Mouse (Mus musculus) kidney, embryonic 16.5 days (tissue): ENCODE results near the gene Usp15. TPM values are rescaled to one million over a fixed set of nuclear protein-coding genes. Genes with fewer than 3 reads are reported as not detected.

Experiments used
- ATAC-seq: fragments of 200-750 bp; cut with Nextera tagmentation; 2 replicates; pipeline ENCODE4 v1.8.0; 2017; ENCODE audit warnings: moderate TSS enrichment; ENCODE audit not compliant: low FRiP score, low TSS enrichment
- H3K27ac ChIP-seq: fragments of 300-500 bp; sonication (generic); 2 replicates; pipeline ENCODE4 v1.5.1; 2014; ENCODE audit warnings: low read length
- H3K27me3 ChIP-seq: fragments of 300-500 bp; sonication (generic); 2 replicates; pipeline ENCODE4 v1.6.1; 2014; ENCODE audit warnings: low read length, control low read depth, mixed read lengths; ENCODE audit not compliant: insufficient read depth
- H3K36me3 ChIP-seq: fragments of 300-500 bp; sonication (generic); 2 replicates; pipeline ENCODE4 v1.6.1; 2014; ENCODE audit warnings: low read length, control low read depth, mixed read lengths; ENCODE audit not compliant: insufficient read depth
- H3K4me1 ChIP-seq: fragments of 300-500 bp; sonication (generic); 2 replicates; pipeline ENCODE4 v1.6.1; 2014; ENCODE audit warnings: low read length, control low read depth, mixed read lengths; ENCODE audit not compliant: insufficient read depth
- H3K4me2 ChIP-seq: fragments of 300-500 bp; sonication (generic); replicated peaks from 2 replicates; pipeline ENCODE4 v1.6.1; 2014; ENCODE audit warnings: low read depth, low read length
- H3K4me3 ChIP-seq: fragments of 300-500 bp; sonication (generic); 2 replicates; pipeline ENCODE4 v1.5.1; 2014; ENCODE audit warnings: mild to moderate bottlenecking, low read length
- H3K9ac ChIP-seq: fragments of 300-500 bp; sonication (generic); replicated peaks from 2 replicates; pipeline ENCODE4 v1.6.1; 2014; ENCODE audit warnings: low read length
- H3K9me3 ChIP-seq: fragments of 300-500 bp; sonication (generic); 2 replicates; pipeline ENCODE4 v1.6.1; 2016; ENCODE audit warnings: low read length, control low read depth
- WGBS: fragments of 180-500 bp; shearing (Covaris S2); extraction: QIAGEN DNeasy Blood & Tissue Kit; methylation state at CpG from one replicate; pipeline ENCODE4 v1.1.7; 2014; 5-methylcytosine and 5-hydroxymethylcytosine counted together
- polyA plus RNA-seq: library from polyadenylated mRNA; unstranded; fragments of >200 nt; fragmentation: Nextera tagmentation; extraction: Ambion mirVana; gene quantifications from 2 replicates; pipeline ENCODE4 v1.2.1, GENCODE M21; 2015

Usp15 gene
- polyA plus RNA-seq, 1 experiment from 2014 or later = 72.4 TPM

DNA sequence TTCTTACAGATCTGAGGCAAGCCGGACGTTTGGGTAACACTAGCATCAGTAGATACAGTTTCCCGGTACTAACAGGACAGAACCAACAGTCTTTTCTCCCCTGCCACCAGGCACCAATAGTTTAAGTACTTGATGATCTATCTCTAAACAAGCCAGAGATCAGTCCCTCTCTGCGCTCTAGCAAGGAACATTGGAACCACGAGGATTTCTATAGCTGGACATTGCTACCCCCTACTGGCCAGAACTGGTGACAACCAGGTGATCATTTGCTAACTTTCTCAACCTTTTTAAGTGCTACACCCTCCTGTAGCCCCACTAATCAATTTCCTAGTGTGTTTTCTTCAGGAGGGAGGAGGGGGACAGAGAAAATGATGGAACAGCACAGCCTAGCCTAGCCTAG is 105.1 kb downstream of the Usp15 start:
- no peak for ATAC-seq
- 34% methylated on average over 5 of the region's 5 CpGs for WGBS
- no peaks in the 10 kb centered on the region for H3K36me3 ChIP-seq

DNA sequence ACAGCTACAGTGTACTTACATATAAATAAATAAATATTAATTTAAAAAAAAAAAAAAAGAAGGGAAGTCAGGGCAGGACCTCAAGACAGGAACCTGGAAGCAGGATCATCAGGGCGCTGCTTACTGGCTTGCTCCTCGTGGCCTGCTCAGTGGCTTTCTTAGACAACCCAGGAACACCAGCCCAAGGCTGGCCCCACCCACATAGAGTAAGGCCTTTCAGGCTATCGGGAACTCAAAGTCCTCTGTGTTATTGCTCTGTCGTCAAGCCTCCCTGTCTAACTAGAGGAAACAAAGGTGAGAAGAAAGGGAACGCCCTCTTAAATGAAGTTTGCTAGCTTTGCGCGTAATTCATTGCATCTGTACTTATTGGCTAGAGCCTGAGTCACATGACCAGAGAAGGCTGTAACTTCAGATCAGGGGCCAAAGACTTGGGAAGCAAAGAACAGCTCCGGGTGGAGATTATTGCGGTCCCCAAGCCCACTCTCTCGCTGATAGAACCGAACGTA is 107.3 kb downstream of the Usp15 start:
- no peak overlapping the region for H3K4me2 ChIP-seq
- H3K4me3 ChIP-seq = no peak overlapping the region
- no peaks in the 10 kb centered on the region for H3K9me3 ChIP-seq
- H3K9ac ChIP-seq = no peak overlapping the region
- H3K27ac ChIP-seq = no peak overlapping the region
- no peaks in the 10 kb centered on the region for H3K36me3 ChIP-seq
- ATAC-seq = no peak
- WGBS = 72% methylated on average over 12 of the region's 12 CpGs
- H3K27me3 ChIP-seq = no peaks in the 10 kb centered on the region
- H3K4me1 ChIP-seq = no peaks in the 10 kb centered on the region

More for the DNA sequence above, 105.1 kb downstream of the Usp15 start:
- H3K9me3 ChIP-seq = no peaks in the 10 kb centered on the region
- H3K27ac ChIP-seq = no peak overlapping the region
- H3K9ac ChIP-seq = no peak overlapping the region
- H3K4me1 ChIP-seq = no peaks in the 10 kb centered on the region
- no peak overlapping the region for H3K4me3 ChIP-seq
- no peak overlapping the region for H3K4me2 ChIP-seq
- no peaks in the 10 kb centered on the region for H3K27me3 ChIP-seq

DNA sequence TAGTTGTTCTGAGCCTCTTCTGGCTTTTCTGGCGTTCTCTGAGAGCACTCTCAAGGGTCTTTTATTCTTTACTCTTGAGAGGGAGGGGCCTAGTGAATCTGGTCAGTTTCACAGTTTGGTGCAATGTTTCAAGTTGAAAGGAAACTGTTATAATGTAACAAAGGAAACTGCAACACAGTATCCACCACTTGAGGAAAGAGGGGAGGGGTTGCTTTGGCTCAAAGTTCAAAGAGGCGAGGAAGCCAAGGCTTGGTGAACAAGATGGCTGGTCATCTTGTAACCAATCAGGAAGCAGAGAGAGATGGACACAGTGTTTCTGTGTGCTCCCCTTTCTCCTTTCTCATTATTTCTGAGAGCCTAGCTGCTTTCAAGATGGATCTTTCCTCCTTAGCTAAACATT is 109.9 kb downstream of the Usp15 start:
- Histone ChIP-seq H3K9ac (no peak overlapping the region), H3K27ac (no peak overlapping the region), H3K27me3 (no peaks in the 10 kb centered on the region), H3K4me3 (no peak overlapping the region), H3K36me3 (no peaks in the 10 kb centered on the region), H3K4me2 (no peak overlapping the region), H3K9me3 (no peaks in the 10 kb centered on the region), H3K4me1 (no peaks in the 10 kb centered on the region)
- ATAC-seq = no peak
- 79% methylated on average over 2 of the region's 2 CpGs for WGBS

DNA sequence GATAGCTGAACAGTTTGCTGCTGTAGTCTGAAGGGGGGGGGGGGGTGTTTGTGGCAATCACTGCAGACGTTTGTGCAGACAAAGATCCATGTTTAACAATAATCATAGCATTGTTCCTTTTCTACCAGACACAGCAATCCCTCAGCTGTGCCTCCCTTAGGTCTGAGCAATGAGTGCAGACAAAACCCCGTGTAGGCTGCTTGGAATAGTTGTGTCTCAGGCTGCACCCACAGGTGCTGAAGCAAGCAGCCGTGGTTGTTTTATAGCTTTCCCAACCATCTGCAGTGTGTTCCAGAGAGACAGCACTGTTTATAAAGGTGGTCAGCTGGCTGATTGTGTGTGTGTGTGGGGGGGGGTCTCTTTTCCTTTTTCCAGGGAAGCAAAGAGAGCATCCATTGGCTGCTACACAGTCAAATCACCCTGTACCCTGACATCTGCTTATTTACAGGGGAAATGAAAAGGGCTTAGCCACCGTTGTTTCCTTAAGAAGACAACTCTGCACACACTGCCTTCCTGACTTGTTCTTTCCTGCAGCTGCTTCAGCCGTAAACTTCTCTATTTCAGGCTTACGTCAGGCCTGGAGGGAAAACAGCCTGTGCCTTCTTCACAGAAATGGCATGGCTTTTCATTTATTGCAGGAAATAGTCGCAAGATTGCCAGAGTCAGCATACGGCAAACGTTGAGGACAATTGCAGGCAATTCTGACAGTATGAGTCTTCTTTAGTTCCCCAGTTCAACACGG is 111.7 kb downstream of the Usp15 start:
- 27% methylated on average over 10 of the region's 10 CpGs for WGBS
- Histone ChIP-seq H3K4me3 (no peak overlapping the region), H3K27me3 (no peaks in the 10 kb centered on the region), H3K4me1 (no peaks in the 10 kb centered on the region), H3K27ac (no peak overlapping the region), H3K4me2 (no peak overlapping the region), H3K9me3 (no peaks in the 10 kb centered on the region), H3K9ac (no peak overlapping the region), H3K36me3 (no peaks in the 10 kb centered on the region)
- no peak for ATAC-seq

DNA sequence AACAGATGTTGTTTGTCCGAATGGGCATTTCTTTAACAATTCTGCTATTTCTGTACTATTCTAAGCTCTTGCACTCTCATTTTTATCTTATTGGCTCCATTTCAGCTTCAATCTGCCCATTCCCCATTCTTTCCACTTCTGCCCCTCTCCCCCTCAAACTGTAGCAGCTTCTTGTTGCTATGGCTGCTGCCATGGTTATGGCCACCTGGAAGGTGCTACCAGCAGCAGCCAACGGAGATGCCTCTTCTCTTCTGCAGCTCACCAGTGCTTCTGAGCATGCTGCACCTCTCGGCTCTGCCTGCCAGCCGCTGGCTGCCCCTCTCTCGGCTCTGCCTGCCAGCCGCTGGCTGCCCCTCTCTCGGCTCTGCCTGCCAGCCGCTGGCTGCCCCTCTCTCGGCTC is 112.5 kb downstream of the Usp15 start:
- H3K36me3 ChIP-seq = no peaks in the 10 kb centered on the region
- H3K4me2 ChIP-seq = no peak overlapping the region
- H3K9me3 ChIP-seq = no peaks in the 10 kb centered on the region
- no peak overlapping the region for H3K9ac ChIP-seq
- no peak overlapping the region for H3K4me3 ChIP-seq
- WGBS = 54% methylated on average over 9 of the region's 9 CpGs
- ATAC-seq = no peak
- no peak overlapping the region for H3K27ac ChIP-seq
- H3K27me3 ChIP-seq = no peaks in the 10 kb centered on the region
- H3K4me1 ChIP-seq = no peaks in the 10 kb centered on the region

DNA sequence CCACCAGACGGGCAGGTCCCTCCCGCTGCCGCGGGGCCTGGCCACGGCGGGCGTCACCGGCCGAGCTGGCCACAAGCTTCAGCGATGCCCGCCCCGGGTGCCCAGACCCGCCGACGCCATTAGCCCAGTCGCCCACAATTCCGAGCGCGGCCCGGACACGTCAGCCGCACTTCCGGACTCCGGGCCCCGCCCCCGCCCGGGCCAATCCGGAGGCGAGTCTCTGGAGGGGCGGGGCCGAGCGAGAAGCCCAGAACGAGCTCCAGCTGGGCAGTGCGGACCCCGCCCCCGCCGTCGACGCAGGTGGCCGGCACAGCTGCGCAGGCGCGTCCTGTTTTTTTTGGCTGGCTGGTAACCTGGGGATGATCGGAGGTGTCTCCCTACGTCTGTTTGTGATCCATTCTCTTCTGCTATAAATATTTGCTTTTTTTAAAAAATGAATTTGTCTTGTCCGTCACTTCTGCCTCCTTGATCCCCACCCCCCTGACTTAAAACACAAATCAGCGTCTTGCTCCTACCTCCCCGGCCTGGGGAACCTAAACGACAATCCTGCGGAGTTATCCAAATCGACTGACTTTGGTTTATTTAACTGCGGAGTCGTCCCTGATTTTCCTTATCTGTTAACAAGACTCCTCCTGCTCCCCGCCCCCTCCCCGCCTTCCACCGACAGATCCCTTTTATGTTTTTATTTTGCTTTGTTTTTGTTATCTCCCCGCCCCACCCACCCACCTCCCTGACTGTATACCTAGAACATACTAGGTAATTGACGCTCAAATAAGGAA is 120.4 kb downstream of the Usp15 start, which contains the start of gene Mon2:
Mon2 (minus strand) TSS at position 261 of the 779 bp plus-strand sequence.
- Histone ChIP-seq H3K4me1 (peaks cover 13% of the 10 kb centered on the region), H3K9me3 (no peaks in the 10 kb centered on the region), H3K4me2 (peak within 1 kb of the TSS; percentile 85), H3K27me3 (no peaks in the 10 kb centered on the region), H3K36me3 (no peaks in the 10 kb centered on the region), H3K9ac (peak within 1 kb of the TSS; percentile 94), H3K27ac (peak within 1 kb of the TSS; percentile 63), H3K4me3 (peak within 1 kb of the TSS; percentile 98)
- ATAC-seq = peak; percentile 100
- WGBS = under 1% methylated on average over 54 of the region's 58 CpGs

- peak overlapping the region; percentile 98 for H3K4me3 ChIP-seq
- no peaks in the 10 kb centered on the region for H3K9me3 ChIP-seq
- WGBS = 0% methylated on average over 47 of the region's 48 CpGs
- no peaks in the 10 kb centered on the region for H3K36me3 ChIP-seq
- peak overlapping the region; percentile 63 for H3K27ac ChIP-seq
- H3K9ac ChIP-seq = peak overlapping the region; percentile 94
- H3K4me1 ChIP-seq = peaks cover 13% of the 10 kb centered on the region
- no peaks in the 10 kb centered on the region for H3K27me3 ChIP-seq
- H3K4me2 ChIP-seq = peak overlapping the region; percentile 85
- ATAC-seq = peak; percentile 82
Observed at GRCm38 (mm10) chr10:123075751-123076242, 121.0 kb downstream of the Usp15 start.

DNA sequence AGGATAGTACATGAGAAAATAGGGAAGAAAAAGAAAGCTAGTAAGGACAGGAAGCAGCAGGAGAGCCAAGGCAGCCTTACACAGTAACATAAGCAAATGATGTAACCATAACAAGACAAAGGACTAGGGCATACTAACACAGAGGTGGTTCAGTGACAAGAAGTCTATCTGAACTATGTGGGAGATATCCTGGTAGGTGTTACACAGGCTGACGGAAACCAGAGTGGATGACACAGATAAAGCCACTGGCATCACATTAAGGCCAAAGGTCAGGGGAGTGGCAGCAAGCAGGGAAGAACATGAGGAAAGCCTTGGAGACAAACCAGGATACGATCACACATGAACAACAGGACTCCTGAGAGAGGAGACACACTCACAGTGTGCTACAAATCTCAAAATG is 124.8 kb downstream of the Usp15 start:
- Histone ChIP-seq H3K9me3 (peaks cover 9% of the 10 kb centered on the region), H3K36me3 (peaks cover 13% of the 10 kb centered on the region), H3K4me3 (no peak overlapping the region), H3K4me2 (no peak overlapping the region), H3K27me3 (no peaks in the 10 kb centered on the region), H3K9ac (no peak overlapping the region), H3K4me1 (peaks cover 11% of the 10 kb centered on the region), H3K27ac (no peak overlapping the region)
- ATAC-seq = no peak
- 82% methylated on average over 2 of the region's 2 CpGs for WGBS

GRCm38 (mm10) chr10:123063021-123063420 is 133.8 kb downstream of the Usp15 start:
- H3K27me3 ChIP-seq = no peaks in the 10 kb centered on the region
- H3K4me2 ChIP-seq = no peak overlapping the region
- H3K9me3 ChIP-seq = no peaks in the 10 kb centered on the region
- 0 out of 2 replicates have a peak, but pooled peaks cover 3% of the 10 kb centered on the region for H3K36me3 ChIP-seq
- peaks cover 5% of the 10 kb centered on the region; the same call in 1 of the 2 replicates for H3K4me1 ChIP-seq
- 0 out of 2 replicates have a peak overlapping the region, but pooled peaks have one; percentile 4 for H3K27ac ChIP-seq
- H3K4me3 ChIP-seq = no peak overlapping the region
- no peak overlapping the region for H3K9ac ChIP-seq
- WGBS = 92% methylated on average over 2 of the region's 2 CpGs
- ATAC-seq = no peak
